Mouse (Mus musculus) hindbrain, embryonic 12.5 days (tissue): ENCODE measurements around the gene Insrr. TPM values are rescaled to one million over a fixed set of nuclear protein-coding genes. Genes with fewer than 3 reads are reported as not detected.
"Not testable (repeated sequence)": the region's sequence is repeated elsewhere in the genome, so short reads cannot be mapped to it uniquely, and the experiment has no call there.

Experiments
- ATAC-seq: fragments of 200-750 bp; cut with Nextera tagmentation; 2 replicates; pipeline ENCODE4 v1.8.0; 2017; ENCODE audit warnings: moderate TSS enrichment; ENCODE audit not compliant: low FRiP score
- H3K27ac ChIP-seq: fragments of 300-500 bp; sonication (generic); 2 replicates; pipeline ENCODE4 v1.5.1; 2016; ENCODE audit warnings: mild to moderate bottlenecking
- H3K27me3 ChIP-seq: fragments of 300-500 bp; sonication (generic); 2 replicates; pipeline ENCODE4 v1.6.1; 2016; ENCODE audit warnings: mild to moderate bottlenecking
- H3K36me3 ChIP-seq: fragments of 300-500 bp; sonication (generic); 2 replicates; pipeline ENCODE4 v1.6.1; 2016; ENCODE audit warnings: mild to moderate bottlenecking
- H3K4me1 ChIP-seq: fragments of 300-500 bp; sonication (generic); 2 replicates; pipeline ENCODE4 v1.6.1; 2016
- H3K4me2 ChIP-seq: fragments of 300-500 bp; sonication (generic); replicated peaks from 2 replicates; pipeline ENCODE4 v1.6.1; 2016; ENCODE audit warnings: mild to moderate bottlenecking
- H3K4me3 ChIP-seq: fragments of 300-500 bp; sonication (generic); 2 replicates; pipeline ENCODE4 v1.5.1; 2016; ENCODE audit warnings: mild to moderate bottlenecking
- H3K9ac ChIP-seq: fragments of 300-500 bp; sonication (generic); 2 replicates; pipeline ENCODE4 v1.6.1; 2016; ENCODE audit warnings: mild to moderate bottlenecking, moderate library complexity
- H3K9me3 ChIP-seq: fragments of 300-500 bp; sonication (generic); replicated peaks from 2 replicates; pipeline ENCODE4 v1.6.1; 2016; ENCODE audit warnings: mild to moderate bottlenecking
- WGBS: fragments of 180-500 bp; shearing (Covaris S2); methylation state at CpG from one replicate; pipeline ENCODE4 v1.1.7; 2016; 5-methylcytosine and 5-hydroxymethylcytosine counted together
- polyA plus RNA-seq: library from polyadenylated mRNA; unstranded; fragments of >200 nt; fragmentation: Nextera tagmentation; extraction: Ambion mirVana; gene quantifications from 2 replicates; pipeline ENCODE4 v1.2.1, GENCODE M21; 2016

The Insrr gene
- polyA plus RNA-seq, 1 experiment from 2014 or later = 1.7 TPM

GRCm38 (mm10) chr3:87844981-87845380, 48.2 kb downstream of the Insrr start:
- Histone ChIP-seq H3K4me2 (no peak overlapping the region), H3K4me1 (no peaks in the 10 kb centered on the region), H3K9me3 (no peaks in the 10 kb centered on the region), H3K9ac (no peak overlapping the region), H3K27ac (no peak overlapping the region), H3K4me3 (no peak overlapping the region), H3K27me3 (peaks cover 2% of the 10 kb centered on the region), H3K36me3 (no peaks in the 10 kb centered on the region)
- ATAC-seq = no peak
- WGBS = 79% methylated on average over 4 of the region's 4 CpGs

GRCm38 (mm10) chr3:87846186-87846585, 49.4 kb downstream of the Insrr start:
- Histone ChIP-seq H3K4me1 (no peaks in the 10 kb centered on the region), H3K9me3 (no peaks in the 10 kb centered on the region), H3K27ac (no peak overlapping the region), H3K36me3 (no peaks in the 10 kb centered on the region), H3K27me3 (no peaks in the 10 kb centered on the region; the same call in 1 of the 2 replicates), H3K4me3 (no peak overlapping the region), H3K4me2 (no peak overlapping the region), H3K9ac (no peak overlapping the region)
- ATAC-seq = no peak
- 74% methylated on average over 4 of the region's 4 CpGs for WGBS

GRCm38 (mm10) chr3:87846650-87847110, 49.9 kb downstream of the Insrr start, which contains the start of gene Sh2d2a:
Gene Sh2d2a, plus strand, starts transcription at chr3:87846755.
- 80% methylated on average over 7 of the region's 7 CpGs for WGBS
- ATAC-seq = no peak
- Histone ChIP-seq H3K4me1 (no peaks in the 10 kb centered on the region), H3K4me3 (no peak within 1 kb of the TSS), H3K9me3 (no peaks in the 10 kb centered on the region), H3K27me3 (no peaks in the 10 kb centered on the region; the same call in 1 of the 2 replicates), H3K27ac (no peak within 1 kb of the TSS), H3K4me2 (no peak within 1 kb of the TSS), H3K36me3 (no peaks in the 10 kb centered on the region), H3K9ac (no peak within 1 kb of the TSS)

- no peak overlapping the region for H3K4me2 ChIP-seq
- H3K4me1 ChIP-seq = no peaks in the 10 kb centered on the region
- no peaks in the 10 kb centered on the region for H3K9me3 ChIP-seq
- H3K27ac ChIP-seq = no peak overlapping the region
- no peaks in the 10 kb centered on the region for H3K36me3 ChIP-seq
- no peak for ATAC-seq
- no peak overlapping the region for H3K9ac ChIP-seq
- no peaks in the 10 kb centered on the region; the same call in 1 of the 2 replicates for H3K27me3 ChIP-seq
- H3K4me3 ChIP-seq = no peak overlapping the region
- 78% methylated on average over 5 of the region's 5 CpGs for WGBS
Measured at GRCm38 (mm10) chr3:87847680-87848079, 50.9 kb downstream of the Insrr start.

- WGBS = 81% methylated on average over 14 of the region's 14 CpGs
- no peak overlapping the region for H3K4me2 ChIP-seq
- no peaks in the 10 kb centered on the region for H3K36me3 ChIP-seq
- peaks cover 9% of the 10 kb centered on the region for H3K4me1 ChIP-seq
- H3K9me3 ChIP-seq = no peaks in the 10 kb centered on the region
- no peak overlapping the region for H3K27ac ChIP-seq
- H3K27me3 ChIP-seq = no peaks in the 10 kb centered on the region; the same call in 1 of the 2 replicates
- H3K9ac ChIP-seq = no peak overlapping the region
- ATAC-seq = no peak
- no peak overlapping the region for H3K4me3 ChIP-seq
Measured at GRCm38 (mm10) chr3:87849117-87849516, 52.4 kb downstream of the Insrr start.

- H3K4me3 ChIP-seq = no peak overlapping the region
- no peak overlapping the region for H3K9ac ChIP-seq
- H3K4me2 ChIP-seq = no peak overlapping the region
- H3K36me3 ChIP-seq = peaks cover 38% of the 10 kb centered on the region
- no peak for ATAC-seq
- H3K27ac ChIP-seq = no peak overlapping the region
- no peaks in the 10 kb centered on the region for H3K27me3 ChIP-seq
- H3K9me3 ChIP-seq = no peaks in the 10 kb centered on the region
- H3K4me1 ChIP-seq = peaks cover 12% of the 10 kb centered on the region
- 69% methylated on average over 7 of the region's 7 CpGs for WGBS
Measured at GRCm38 (mm10) chr3:87854795-87855568, 58.2 kb downstream of the Insrr start.

- no peaks in the 10 kb centered on the region for H3K27me3 ChIP-seq
- no peak for ATAC-seq
- H3K9ac ChIP-seq = no peak overlapping the region
- no peak overlapping the region for H3K4me2 ChIP-seq
- H3K4me3 ChIP-seq = no peak overlapping the region
- 85% methylated on average over 8 of the region's 8 CpGs for WGBS
- H3K27ac ChIP-seq = no peak overlapping the region
- peaks cover 12% of the 10 kb centered on the region for H3K4me1 ChIP-seq
- H3K9me3 ChIP-seq = no peaks in the 10 kb centered on the region
- H3K36me3 ChIP-seq = peaks cover 48% of the 10 kb centered on the region
Measured at GRCm38 (mm10) chr3:87855936-87856335, 59.2 kb downstream of the Insrr start.

GRCm38 (mm10) chr3:87857666-87858065, 60.9 kb downstream of the Insrr start:
- ATAC-seq = no peak
- no peak overlapping the region for H3K4me3 ChIP-seq
- H3K27me3 ChIP-seq = no peaks in the 10 kb centered on the region
- H3K4me2 ChIP-seq = no peak overlapping the region
- no peak overlapping the region for H3K27ac ChIP-seq
- H3K9me3 ChIP-seq = no peaks in the 10 kb centered on the region
- H3K9ac ChIP-seq = no peak overlapping the region
- 80% methylated on average over 8 of the region's 8 CpGs for WGBS
- peaks cover 12% of the 10 kb centered on the region for H3K4me1 ChIP-seq
- H3K36me3 ChIP-seq = peaks cover 62% of the 10 kb centered on the region

- no peak overlapping the region for H3K27ac ChIP-seq
- H3K9ac ChIP-seq = no peak overlapping the region
- no peak; the same call in 1 of the 2 replicates for ATAC-seq
- H3K36me3 ChIP-seq = peaks cover 76% of the 10 kb centered on the region
- H3K4me1 ChIP-seq = no peaks in the 10 kb centered on the region
- WGBS = 35% methylated on average over 3 of the region's 3 CpGs
- H3K27me3 ChIP-seq = no peaks in the 10 kb centered on the region
- no peak overlapping the region for H3K4me2 ChIP-seq
- no peak overlapping the region for H3K4me3 ChIP-seq
- H3K9me3 ChIP-seq = no peaks in the 10 kb centered on the region
Measured at GRCm38 (mm10) chr3:87859813-87860212, 63.1 kb downstream of the Insrr start.

- H3K9ac ChIP-seq, H3K27me3 ChIP-seq, H3K4me2 ChIP-seq, H3K4me3 ChIP-seq, H3K27ac ChIP-seq, ATAC-seq, H3K4me1 ChIP-seq, H3K9me3 ChIP-seq: not testable (repeated sequence)
- H3K36me3 ChIP-seq = peaks cover 86% of the 10 kb centered on the region
- WGBS = 94% methylated on average over 4 of the region's 4 CpGs
Measured at GRCm38 (mm10) chr3:87864111-87864510, 67.4 kb downstream of the Insrr start.

Other genes with a start within 250 kb of the Insrr start
- 28.0 and 29.2 TPM in 2 replicates for gene Arhgef11, start 179.4 kb upstream of the Insrr start, polyA plus RNA-seq
- 0.90 and 1.2 TPM in 2 replicates for gene Lrrc71, start 48.3 kb upstream of the Insrr start, polyA plus RNA-seq
- 19.3 and 24.0 TPM in 2 replicates for gene Ntrk1, start 1.8 kb upstream of the Insrr start, polyA plus RNA-seq
- gene Pear1, start 27.4 kb downstream of the Insrr start, polyA plus RNA-seq = 13.1 and 13.2 TPM in 2 replicates
- not detected in 2 replicates for gene Sh2d2a, start 49.8 kb downstream of the Insrr start, polyA plus RNA-seq
- 14.7 and 16.4 TPM in 2 replicates for gene Prcc, start 88.7 kb downstream of the Insrr start, polyA plus RNA-seq
- gene Hdgf, start 109.4 kb downstream of the Insrr start, polyA plus RNA-seq = 219 and 230 TPM in 2 replicates
- 72.9 and 79.0 TPM in 2 replicates for gene Mrpl24, start 122.6 kb downstream of the Insrr start, polyA plus RNA-seq
- 67.7 and 68.7 TPM in 2 replicates for gene Isg20l2, start 133.4 kb downstream of the Insrr start, polyA plus RNA-seq
- gene Rrnad1, start 133.8 kb downstream of the Insrr start, polyA plus RNA-seq = 22.1 and 22.5 TPM in 2 replicates
- 384 and 396 TPM in 2 replicates for gene Crabp2, start 151.7 kb downstream of the Insrr start, polyA plus RNA-seq
- gene Nes, start 174.1 kb downstream of the Insrr start, polyA plus RNA-seq = 136 and 153 TPM in 2 replicates
- gene Bcan, start 203.3 kb downstream of the Insrr start, polyA plus RNA-seq = 1.7 and 1.9 TPM in 2 replicates
- gene Hapln2, start 230.6 kb downstream of the Insrr start, polyA plus RNA-seq = 0.30 and 0.33 TPM in 2 replicates
- 28.0 and 28.3 TPM in 2 replicates for gene Gpatch4, start 246.2 kb downstream of the Insrr start, polyA plus RNA-seq